Mouse (Mus musculus) heart, adult 2 months (tissue): ENCODE results near the gene Prmt7.

Source experiments
- EP300 ChIP-seq: fragments of 200-500 bp; IDR thresholded peaks from 2 replicates; pipeline ENCODE4 v1.6.1; 2011; ENCODE audit warnings: low read depth, low read length, control low read depth; ENCODE audit not compliant: insufficient read depth
- POLR2A ChIP-seq: fragments of 200-500 bp; IDR thresholded peaks from 2 replicates; pipeline ENCODE4 v1.6.1; 2011; ENCODE audit warnings: mild to moderate bottlenecking, low read depth, low read length, control low read depth; ENCODE audit not compliant: insufficient read depth

DNA sequence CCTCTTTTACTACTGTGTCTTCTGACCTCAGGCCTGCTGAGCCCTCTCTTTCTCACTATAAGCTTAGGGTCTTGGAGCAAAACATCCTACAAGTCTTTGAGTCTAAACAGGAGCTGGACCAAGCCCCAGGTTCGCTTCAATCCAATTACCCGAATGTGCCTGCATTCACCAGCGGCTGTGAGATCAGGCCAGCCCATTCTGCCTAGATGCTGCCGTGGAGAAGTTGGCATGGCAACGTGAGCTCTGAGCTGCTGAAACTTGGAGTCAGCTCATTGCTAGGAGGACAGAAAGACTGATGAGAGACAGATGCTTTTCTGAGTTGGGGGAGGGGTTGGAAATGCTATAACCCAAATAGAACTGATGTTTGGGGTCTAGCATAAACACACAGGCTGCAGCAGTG, 60.1 kb downstream of the Prmt7 start:
- TF ChIP-seq EP300, result no peak
- no peak for TF ChIP-seq POLR2A
